Mouse (Mus musculus): Measurements from ENCODE around the gene Atp7a.
"Not testable (repeated sequence)": the region's sequence is repeated elsewhere in the genome, so short reads cannot be mapped to it uniquely, and the experiment has no call there.

The Atp7a gene

DNA sequence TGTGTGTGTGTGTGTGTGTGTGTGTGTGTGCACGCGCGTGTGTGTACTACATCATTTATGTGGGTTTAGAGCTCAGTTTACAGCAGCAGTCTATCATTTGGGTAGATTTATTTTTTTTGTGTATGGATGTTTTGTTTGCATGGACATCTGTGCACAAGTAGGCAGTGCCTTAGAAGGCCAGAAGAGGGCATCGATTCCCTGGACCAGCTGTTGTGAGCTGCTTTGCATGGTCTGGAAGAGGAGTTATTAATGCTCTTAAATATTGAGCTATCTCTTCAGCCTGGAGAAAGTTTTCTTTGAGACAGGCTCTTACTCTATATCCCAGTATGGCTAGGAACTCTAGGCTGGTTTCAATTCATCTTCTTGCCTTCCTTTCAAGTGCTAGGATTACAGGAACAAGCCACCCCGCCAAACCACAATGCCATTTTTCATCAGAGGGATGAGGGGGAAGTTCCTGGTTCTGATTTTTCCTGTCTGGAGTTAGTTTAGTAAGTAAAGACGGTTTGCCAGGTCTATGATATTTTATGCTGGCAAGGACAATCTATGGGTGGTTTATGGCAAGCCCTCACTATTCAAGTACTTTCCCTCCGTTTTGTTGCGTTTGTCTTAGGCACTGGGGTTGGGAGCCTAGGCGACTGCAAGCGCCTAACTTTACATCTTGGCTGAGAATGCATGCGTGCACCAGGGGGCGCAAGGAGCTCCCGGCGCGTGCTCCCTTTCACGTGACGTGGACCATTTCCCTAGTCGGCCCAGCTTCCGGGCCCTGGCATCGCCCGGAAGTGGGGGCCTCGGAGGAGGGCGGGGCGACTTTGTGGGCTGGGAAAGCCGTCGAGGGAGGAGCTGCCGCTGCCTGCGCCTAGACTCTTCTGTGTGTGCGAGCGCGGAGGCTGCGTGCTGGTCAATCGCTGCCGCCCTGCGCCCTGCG lies at the start of gene Atp7a:
Gene Atp7a, plus strand, starts transcription at position 859 of the 925 bp plus-strand sequence.
- peak; percentile 93 for DNase-seq (ENCODE audit: low read depth, low spot score)

- no peak for DNase-seq (ENCODE audit: low read depth, low spot score)
Measured at GRCm38 (mm10) chrX:106001605-106002004, 25.5 kb upstream of the Atp7a start.

GRCm38 (mm10) chrX:106010762-106011161 lies 16.3 kb upstream of the Atp7a start:
- DNase-seq (ENCODE audit: low read depth, low spot score) = no peak

GRCm38 (mm10) chrX:106011465-106012159 lies 15.5 kb upstream of the Atp7a start, which contains the start of gene Magt1:
Gene Magt1, minus strand, starts transcription at chrX:106011906.
- peak; percentile 90 for DNase-seq (ENCODE audit: low read depth, low spot score)

DNA sequence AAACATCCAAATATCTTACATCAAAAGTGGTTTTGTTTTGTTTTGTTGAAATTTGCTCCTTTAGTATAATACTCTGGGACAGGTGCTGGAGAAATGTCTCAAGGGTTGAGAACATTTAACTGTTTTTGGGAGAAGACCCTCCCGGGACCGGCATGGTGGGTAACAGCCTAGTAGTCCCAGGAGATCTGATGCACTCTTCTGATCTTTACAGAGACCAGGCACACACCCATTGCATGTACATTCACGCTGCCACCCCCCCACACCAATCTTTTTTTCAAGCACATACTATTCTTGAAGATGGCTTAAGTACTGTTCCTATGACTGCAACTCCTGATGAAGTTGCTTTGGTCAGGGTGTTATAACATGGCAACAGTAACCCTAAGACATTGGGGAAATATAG lies 14.5 kb upstream of the Atp7a start:
- DNase-seq (ENCODE audit: low read depth, low spot score) = peak; percentile 55

DNA sequence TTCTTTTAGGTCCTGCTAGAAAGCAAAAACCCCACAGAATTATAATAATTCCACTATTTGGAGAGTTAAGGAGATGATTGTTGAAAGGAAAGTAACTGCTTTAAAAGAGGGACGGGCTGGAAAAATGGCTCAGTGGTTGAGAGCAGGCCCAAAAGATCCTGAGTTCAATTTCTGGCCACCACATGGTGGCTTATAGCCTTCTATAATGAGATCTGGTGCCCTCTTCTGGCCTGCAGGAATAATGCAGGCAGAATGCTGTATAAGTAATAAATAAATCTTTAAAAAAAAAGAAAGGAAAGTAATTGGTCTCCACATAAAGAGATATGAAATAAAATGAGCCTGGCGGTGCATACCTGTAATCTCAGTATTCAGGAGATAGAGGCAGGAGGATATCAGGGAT lies 13.9 kb upstream of the Atp7a start:
- peak; percentile 79 for DNase-seq (ENCODE audit: low read depth, low spot score)

DNA sequence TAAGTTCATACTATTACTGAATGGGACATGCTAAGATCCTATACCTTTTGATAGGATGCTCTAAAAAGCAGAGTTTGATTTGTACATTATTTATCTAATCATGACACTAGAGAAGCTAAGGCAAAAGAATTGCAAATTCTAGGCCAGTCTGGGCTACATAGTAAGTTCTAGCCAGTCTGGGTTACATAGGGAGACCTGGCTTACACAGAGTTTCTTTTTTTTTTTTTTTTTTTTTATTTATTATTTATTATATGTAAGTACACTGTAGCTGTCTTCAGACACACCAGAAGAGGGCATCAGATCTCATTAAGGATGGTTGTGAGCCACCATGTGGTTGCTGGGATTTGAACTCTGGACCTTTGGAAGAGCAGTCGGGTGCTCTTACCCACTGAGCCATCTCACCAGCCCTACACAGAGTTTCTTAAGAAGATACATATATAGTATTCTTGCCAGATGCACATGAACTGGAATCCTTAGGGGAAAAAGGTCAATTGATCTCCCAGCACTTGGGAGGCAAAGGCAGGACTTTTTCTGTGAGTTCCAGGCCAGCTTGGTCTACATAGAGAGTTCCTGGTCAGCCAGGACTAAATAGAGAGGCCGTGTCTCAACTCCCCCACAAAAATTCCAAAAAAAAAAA lies 12.2 kb upstream of the Atp7a start:
- DNase-seq (ENCODE audit: low read depth, low spot score) = not testable (repeated sequence)

DNA sequence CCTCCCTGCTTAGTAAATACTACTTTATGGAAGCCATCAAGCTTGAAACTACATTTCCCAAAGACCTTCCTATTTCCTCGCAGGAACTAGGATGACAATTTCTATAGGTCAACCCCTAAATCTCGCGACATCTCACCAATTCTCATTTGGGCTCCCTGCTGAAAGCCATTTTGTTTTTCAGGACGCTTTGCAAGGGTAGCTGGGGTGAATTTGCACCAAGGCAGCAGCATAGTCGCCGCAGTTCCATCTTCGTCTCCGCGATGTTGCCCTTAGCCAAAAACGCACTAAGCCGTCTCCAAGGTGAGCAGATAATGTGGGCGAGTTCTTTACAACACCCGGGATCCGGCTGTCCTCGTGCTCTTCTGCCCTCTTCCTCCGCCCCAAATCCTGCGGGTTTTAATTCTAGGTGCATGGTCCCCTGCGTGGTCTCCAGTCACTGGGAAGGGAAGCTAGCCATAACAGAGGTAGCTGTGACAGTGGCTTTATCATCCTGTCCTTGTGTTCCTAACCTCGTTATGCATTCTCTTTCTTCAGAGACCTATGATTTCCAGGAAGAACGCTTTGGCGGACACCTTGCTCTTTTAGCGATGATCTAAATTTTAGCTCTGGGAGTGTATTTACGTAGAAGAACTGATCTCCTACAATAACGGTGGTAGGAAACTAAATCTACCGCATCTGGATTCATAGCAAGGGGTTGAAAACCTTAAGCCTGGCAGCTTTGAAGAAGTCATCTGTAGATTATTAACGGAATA lies 11.3 kb upstream of the Atp7a start, which contains the start of gene Cox7b:
Gene Cox7b, plus strand, starts transcription at position 130 of the 752 bp plus-strand sequence.
- peak; percentile 86 for DNase-seq (ENCODE audit: low read depth, low spot score)

- DNase-seq (ENCODE audit: low read depth, low spot score) = no peak
Measured at GRCm38 (mm10) chrX:106017102-106017501, 10.0 kb upstream of the Atp7a start.

GRCm38 (mm10) chrX:106017516-106017915 lies 9.6 kb upstream of the Atp7a start:
- DNase-seq (ENCODE audit: low read depth, low spot score) = no peak

GRCm38 (mm10) chrX:106027343-106027674 lies 233 bp downstream of the Atp7a start:
- no peak for DNase-seq (ENCODE audit: low read depth, low spot score)

GRCm38 (mm10) chrX:106030176-106030575 lies 3.1 kb downstream of the Atp7a start:
- DNase-seq (ENCODE audit: low read depth, low spot score) = peak; percentile 55

DNA sequence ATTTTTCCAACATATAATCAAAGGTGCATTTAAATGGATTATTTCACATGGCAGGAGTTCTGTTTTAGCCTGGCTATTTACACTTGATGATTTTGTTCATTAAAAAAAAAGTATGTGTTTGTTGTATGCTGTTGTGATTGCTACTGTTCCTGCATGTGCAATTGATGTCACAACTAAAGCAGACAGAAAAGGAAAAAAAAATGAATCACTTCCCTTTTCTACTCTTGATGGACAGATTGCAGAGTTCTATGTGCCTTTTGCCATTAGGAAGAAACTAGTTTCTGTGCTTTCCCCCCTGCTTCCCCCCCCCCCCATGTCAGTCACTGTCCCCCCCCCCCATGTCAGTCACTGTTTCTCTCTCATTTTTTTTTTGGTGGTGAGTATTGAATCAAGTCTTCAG lies 4.0 kb downstream of the Atp7a start:
- DNase-seq (ENCODE audit: low read depth, low spot score) = peak; percentile 49

DNA sequence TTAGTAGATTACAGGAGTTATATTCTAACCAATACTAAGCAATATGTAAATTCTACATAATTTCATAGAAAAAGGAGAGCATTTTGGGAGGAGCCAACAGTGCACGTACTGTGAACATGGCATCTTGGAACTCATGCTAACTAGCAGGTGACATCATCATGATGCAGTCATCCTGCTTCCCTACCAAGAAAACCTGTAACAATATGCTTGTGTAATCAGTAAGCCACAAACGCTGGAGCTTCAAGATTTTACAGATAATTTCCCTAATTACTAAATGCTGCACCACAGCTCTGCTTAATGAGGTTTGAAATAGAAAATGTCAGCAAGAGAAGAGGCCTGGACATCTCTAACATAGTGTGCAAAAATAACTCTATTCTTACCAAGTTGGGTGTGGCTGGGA lies 8.7 kb downstream of the Atp7a start:
- no peak for DNase-seq (ENCODE audit: low read depth, low spot score)

- no peak for DNase-seq (ENCODE audit: low read depth, low spot score)
Measured at GRCm38 (mm10) chrX:106037185-106037752, 10.2 kb downstream of the Atp7a start.

GRCm38 (mm10) chrX:106043863-106044617 lies 17.0 kb downstream of the Atp7a start:
- no peak for DNase-seq (ENCODE audit: low read depth, low spot score)

DNA sequence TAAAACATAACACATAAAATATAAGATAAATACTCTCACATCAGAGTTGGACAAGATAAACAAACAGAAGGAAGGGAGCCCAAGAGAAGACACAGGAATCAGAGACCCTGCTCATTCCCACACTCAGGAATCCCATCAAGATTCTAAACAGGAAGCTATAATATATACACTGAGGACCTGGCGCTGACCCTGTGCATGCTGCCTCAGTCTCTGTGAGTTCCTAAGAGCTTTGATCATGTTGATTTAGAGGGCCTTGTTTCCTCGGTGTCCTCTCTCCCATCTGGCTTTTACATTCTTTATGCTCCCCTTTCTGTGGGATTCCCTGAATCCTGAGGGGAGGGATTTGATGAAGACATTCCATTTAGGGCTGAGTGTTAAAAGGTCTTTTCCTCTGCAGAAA lies 18.4 kb downstream of the Atp7a start:
- DNase-seq (ENCODE audit: low read depth, low spot score) = no peak

- DNase-seq (ENCODE audit: low read depth, low spot score) = no peak
Measured at GRCm38 (mm10) chrX:106045928-106046327, 18.9 kb downstream of the Atp7a start.

- no peak for DNase-seq (ENCODE audit: low read depth, low spot score)
Measured at GRCm38 (mm10) chrX:106048191-106048590, 21.1 kb downstream of the Atp7a start.

DNA sequence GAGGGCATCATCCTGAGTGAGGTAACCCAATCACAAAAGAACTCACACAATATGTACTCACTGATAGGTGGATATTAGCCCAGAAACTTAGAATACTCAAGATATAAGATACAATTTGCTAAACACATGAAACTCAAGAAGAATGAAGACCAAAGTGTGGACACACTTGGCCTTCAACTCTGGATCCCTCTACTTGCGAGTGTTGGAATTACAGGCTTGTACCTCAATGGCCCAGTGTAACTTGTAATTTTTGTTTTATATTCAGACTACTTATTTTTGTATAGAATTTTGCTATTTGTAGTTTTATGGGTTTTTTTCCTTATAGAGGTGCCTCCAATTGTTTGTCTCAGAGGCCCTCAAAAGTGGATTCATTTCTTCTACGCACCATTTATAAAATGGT lies 50.8 kb downstream of the Atp7a start:
- DNase-seq (ENCODE audit: low read depth, low spot score) = peak; percentile 15

Measured in A20 (cell line).